Mouse (Mus musculus): Measurements from ENCODE around the gene Ccdc188. TPM values are rescaled to one million over a fixed set of nuclear protein-coding genes. Genes with fewer than 3 reads are reported as not detected.

The Ccdc188 gene
- total and polyA plus RNA-seq, 3 experiments = not detected

GRCm38 (mm10) chr16:18220856-18221542 lies 3.3 kb downstream of the Ccdc188 start:
- H3K4me3 ChIP-seq (ENCODE audit: low read depth, low read length) = no peak overlapping the region
- peaks cover 2% of the 10 kb centered on the region; the same call in 1 of the 2 replicates for H3K4me1 ChIP-seq (ENCODE audit: insufficient read depth, low read depth, low read length)
- TF ChIP-seq POLR2AphosphoS5 (IDR thresholded peaks at IDR 0.05; ENCODE audit: insufficient replicate concordance, low read depth, low read length) = no peak
- TF ChIP-seq GATA1 (IDR thresholded peaks at IDR 0.05; ENCODE audit: borderline replicate concordance, low read length) = no peak
- no peak for TF ChIP-seq CTCF (IDR thresholded peaks at IDR 0.05; ENCODE audit: low read depth, low read length)
- TF ChIP-seq GATA2 (IDR thresholded peaks at IDR 0.05; ENCODE audit: borderline replicate concordance, low read depth, low read length) = no peak
- no peak for TF ChIP-seq TAL1 (conservative IDR thresholded peaks at IDR 0.05; ENCODE audit: low read depth, low read length)
- peaks cover 62% of the 10 kb centered on the region for H3K27me3 ChIP-seq (ENCODE audit: insufficient read depth, low read length)
- no peaks in the 10 kb centered on the region for H3K9me3 ChIP-seq (replicated peaks)
- H3K36me3 ChIP-seq (replicated peaks) = no peaks in the 10 kb centered on the region
- DNase-seq (ENCODE audit: low spot score) (no peak), ATAC-seq (ENCODE audit: extremely low read depth, insufficient number of reproducible peaks, low FRiP score, poor library complexity, severe bottlenecking) (no peak)

DNA sequence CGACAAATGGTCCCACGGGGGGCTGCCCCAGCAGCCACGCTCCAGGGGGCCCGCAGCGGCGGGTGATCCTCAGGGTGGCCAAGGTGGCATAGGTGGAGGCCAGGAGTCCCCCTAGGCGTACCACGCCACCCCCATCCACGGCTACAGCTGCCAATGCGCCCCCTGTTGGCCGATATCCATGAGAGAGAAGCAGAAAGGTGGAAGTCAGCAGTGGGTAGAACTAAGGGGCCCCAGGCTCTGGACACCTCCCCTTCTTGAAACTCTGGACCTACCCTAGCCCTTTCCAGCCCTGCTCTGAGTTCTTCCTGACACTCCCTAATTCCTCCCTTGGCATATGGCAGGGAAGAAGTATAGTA lies 3.8 kb downstream of the Ccdc188 start:
- Histone ChIP-seq H3K36me3 (replicated peaks) (no peaks in the 10 kb centered on the region), H3K27me3 (ENCODE audit: insufficient read depth, low read length) (peaks cover 59% of the 10 kb centered on the region), H3K4me1 (ENCODE audit: insufficient read depth, low read depth, low read length) (peaks cover 2% of the 10 kb centered on the region; the same call in 1 of the 2 replicates), H3K4me3 (ENCODE audit: low read depth, low read length) (no peak overlapping the region), H3K9me3 (replicated peaks) (no peaks in the 10 kb centered on the region)
- TF ChIP-seq TAL1 (conservative IDR thresholded peaks at IDR 0.05; ENCODE audit: low read depth, low read length) (no peak), GATA1 (IDR thresholded peaks at IDR 0.05; ENCODE audit: borderline replicate concordance, low read length) (no peak), POLR2AphosphoS5 (IDR thresholded peaks at IDR 0.05; ENCODE audit: insufficient replicate concordance, low read depth, low read length) (no peak), GATA2 (IDR thresholded peaks at IDR 0.05; ENCODE audit: borderline replicate concordance, low read depth, low read length) (no peak), CTCF (IDR thresholded peaks at IDR 0.05; ENCODE audit: low read depth, low read length) (no peak)
- ATAC-seq (ENCODE audit: extremely low read depth, insufficient number of reproducible peaks, low FRiP score, poor library complexity, severe bottlenecking) (no peak), DNase-seq (ENCODE audit: low spot score) (no peak)

DNA sequence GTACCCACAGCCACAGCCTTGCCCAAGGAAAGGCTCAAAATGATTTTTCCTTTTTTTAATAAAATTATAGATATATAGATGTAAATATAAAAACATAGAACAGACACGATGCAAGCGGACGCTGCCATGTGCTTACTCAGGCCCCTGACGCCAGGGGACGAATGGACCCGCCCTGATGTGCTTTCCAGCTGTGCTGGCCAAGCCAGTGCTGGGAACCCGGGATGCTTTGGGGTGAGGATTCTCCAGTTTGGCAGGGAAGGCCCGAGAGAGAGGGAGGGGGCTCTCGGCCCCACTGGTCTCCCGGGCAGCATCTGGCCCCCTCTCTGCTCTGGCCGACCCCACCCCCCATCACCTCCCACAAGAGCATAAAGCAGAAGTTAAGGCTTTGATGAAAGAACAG lies 4.5 kb downstream of the Ccdc188 start:
- Histone ChIP-seq H3K4me1 (ENCODE audit: insufficient read depth, low read depth, low read length) (peaks cover 2% of the 10 kb centered on the region; the same call in 1 of the 2 replicates), H3K27me3 (ENCODE audit: insufficient read depth, low read length) (peaks cover 61% of the 10 kb centered on the region), H3K9me3 (replicated peaks) (no peaks in the 10 kb centered on the region), H3K4me3 (ENCODE audit: low read depth, low read length) (no peak overlapping the region), H3K36me3 (replicated peaks) (no peaks in the 10 kb centered on the region)
- DNase-seq (ENCODE audit: low spot score) = no peak
- TF ChIP-seq GATA2 (IDR thresholded peaks at IDR 0.05; ENCODE audit: borderline replicate concordance, low read depth, low read length) (no peak), GATA1 (IDR thresholded peaks at IDR 0.05; ENCODE audit: borderline replicate concordance, low read length) (no peak), CTCF (IDR thresholded peaks at IDR 0.05; ENCODE audit: low read depth, low read length) (no peak), TAL1 (conservative IDR thresholded peaks at IDR 0.05; ENCODE audit: low read depth, low read length) (no peak), POLR2AphosphoS5 (IDR thresholded peaks at IDR 0.05; ENCODE audit: insufficient replicate concordance, low read depth, low read length) (no peak)
- no peak for ATAC-seq (ENCODE audit: extremely low read depth, insufficient number of reproducible peaks, low FRiP score, poor library complexity, severe bottlenecking)

GRCm38 (mm10) chr16:18227187-18227586 lies 9.5 kb downstream of the Ccdc188 start:
- no peaks in the 10 kb centered on the region; the same call in 1 of the 2 replicates for H3K4me1 ChIP-seq (ENCODE audit: insufficient read depth, low read depth, low read length)
- ATAC-seq (ENCODE audit: extremely low read depth, insufficient number of reproducible peaks, low FRiP score, poor library complexity, severe bottlenecking) (no peak), DNase-seq (ENCODE audit: low spot score) (no peak)
- H3K4me3 ChIP-seq (ENCODE audit: low read depth, low read length) = no peak overlapping the region
- H3K27me3 ChIP-seq (ENCODE audit: insufficient read depth, low read length) = peaks cover 70% of the 10 kb centered on the region
- TF ChIP-seq TAL1 (conservative IDR thresholded peaks at IDR 0.05; ENCODE audit: low read depth, low read length) = no peak
- no peak for TF ChIP-seq POLR2AphosphoS5 (IDR thresholded peaks at IDR 0.05; ENCODE audit: insufficient replicate concordance, low read depth, low read length)
- TF ChIP-seq GATA2 (IDR thresholded peaks at IDR 0.05; ENCODE audit: borderline replicate concordance, low read depth, low read length) = no peak
- TF ChIP-seq GATA1 (IDR thresholded peaks at IDR 0.05; ENCODE audit: borderline replicate concordance, low read length) = no peak
- H3K36me3 ChIP-seq (replicated peaks) = no peaks in the 10 kb centered on the region
- H3K9me3 ChIP-seq (replicated peaks) = no peaks in the 10 kb centered on the region

DNA sequence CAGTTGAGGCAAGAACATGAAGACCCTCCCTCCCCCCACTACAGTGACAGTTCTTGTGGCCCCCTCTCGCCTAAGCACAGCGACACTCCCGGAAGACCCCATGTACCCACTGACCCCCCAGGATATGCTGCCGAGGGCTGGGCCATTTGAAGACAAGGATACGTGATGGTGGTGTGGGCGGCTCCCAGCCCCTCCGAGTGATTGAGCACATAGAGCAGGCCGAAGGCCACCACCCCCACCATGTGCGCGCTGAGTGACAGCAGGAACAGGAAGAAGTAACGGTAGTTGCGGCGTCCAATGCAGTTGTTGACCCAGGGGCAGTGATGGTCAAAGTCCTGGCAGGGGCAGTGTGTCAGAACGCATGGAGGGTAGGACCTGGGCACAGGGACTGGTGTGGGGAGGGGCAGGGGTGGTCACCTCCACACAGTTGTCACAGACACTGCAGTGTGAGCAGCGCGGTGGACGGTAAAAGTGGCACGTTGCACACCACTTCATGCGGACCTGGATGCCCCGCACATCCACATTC lies 10.3 kb downstream of the Ccdc188 start:
- no peak for DNase-seq (ENCODE audit: low spot score)
- no peak for ATAC-seq (ENCODE audit: extremely low read depth, insufficient number of reproducible peaks, low FRiP score, poor library complexity, severe bottlenecking)
- Histone ChIP-seq H3K4me3 (ENCODE audit: low read depth, low read length) (no peak overlapping the region), H3K4me1 (ENCODE audit: insufficient read depth, low read depth, low read length) (no peaks in the 10 kb centered on the region), H3K27me3 (ENCODE audit: insufficient read depth, low read length) (peaks cover 64% of the 10 kb centered on the region), H3K9me3 (replicated peaks) (no peaks in the 10 kb centered on the region), H3K36me3 (replicated peaks) (no peaks in the 10 kb centered on the region)
- TF ChIP-seq POLR2AphosphoS5 (IDR thresholded peaks at IDR 0.05; ENCODE audit: insufficient replicate concordance, low read depth, low read length) = no peak
- no peak for TF ChIP-seq TAL1 (conservative IDR thresholded peaks at IDR 0.05; ENCODE audit: low read depth, low read length)
- TF ChIP-seq CTCF (IDR thresholded peaks at IDR 0.05; ENCODE audit: low read depth, low read length) = no peak
- TF ChIP-seq GATA2 (IDR thresholded peaks at IDR 0.05; ENCODE audit: borderline replicate concordance, low read depth, low read length) = no peak
- TF ChIP-seq GATA1 (IDR thresholded peaks at IDR 0.05; ENCODE audit: borderline replicate concordance, low read length) = no peak

GRCm38 (mm10) chr16:18228856-18229255 lies 11.2 kb downstream of the Ccdc188 start:
- no peak for TF ChIP-seq POLR2AphosphoS5 (IDR thresholded peaks at IDR 0.05; ENCODE audit: insufficient replicate concordance, low read depth, low read length)
- TF ChIP-seq CTCF (IDR thresholded peaks at IDR 0.05; ENCODE audit: low read depth, low read length) = no peak
- Histone ChIP-seq H3K4me1 (ENCODE audit: insufficient read depth, low read depth, low read length) (no peaks in the 10 kb centered on the region), H3K4me3 (ENCODE audit: low read depth, low read length) (no peak overlapping the region), H3K36me3 (replicated peaks) (no peaks in the 10 kb centered on the region), H3K9me3 (replicated peaks) (no peaks in the 10 kb centered on the region), H3K27me3 (ENCODE audit: insufficient read depth, low read length) (peaks cover 67% of the 10 kb centered on the region)
- ATAC-seq (ENCODE audit: extremely low read depth, insufficient number of reproducible peaks, low FRiP score, poor library complexity, severe bottlenecking) = no peak
- DNase-seq (ENCODE audit: low spot score) = no peak
